Mouse (Mus musculus) urinary bladder, postnatal 36 days (tissue): ENCODE measurements around the gene Ssbp4.
"Not testable (repeated sequence)": the region's sequence is repeated elsewhere in the genome, so short reads cannot be mapped to it uniquely, and the experiment has no call there.

Experiments
- DNase-seq, 2 experiments: peaks; one replicate each; pipeline ENCODE4 v3.0.0; 2022; ENCODE audit warnings: low spot score in 2 of 2, mixed read lengths in 1 of 2

The Ssbp4 gene

GRCm38 (mm10) chr8:70587955-70588354 lies 20.7 kb downstream of the Ssbp4 start:
- not testable (repeated sequence) for DNase-seq

- peak in 1 of 2 experiments; percentile 66 for DNase-seq
Observed at GRCm38 (mm10) chr8:70585258-70585652, 23.4 kb downstream of the Ssbp4 start.

GRCm38 (mm10) chr8:70584606-70585257 lies 23.9 kb downstream of the Ssbp4 start:
- no peak for DNase-seq

- peak in 1 of 2 experiments; percentile 77 for DNase-seq
Observed at GRCm38 (mm10) chr8:70583476-70584387, 24.9 kb downstream of the Ssbp4 start.

- no peak for DNase-seq
Observed at GRCm38 (mm10) chr8:70577207-70577606, 31.5 kb downstream of the Ssbp4 start.

GRCm38 (mm10) chr8:70574915-70575314 lies 33.8 kb downstream of the Ssbp4 start:
- DNase-seq: no peak

- no peak for DNase-seq
Observed at GRCm38 (mm10) chr8:70574302-70574701, 34.4 kb downstream of the Ssbp4 start.

GRCm38 (mm10) chr8:70570990-70571389 lies 37.7 kb downstream of the Ssbp4 start:
- DNase-seq: no peak

- DNase-seq: no peak
Observed at GRCm38 (mm10) chr8:70570360-70570759, 38.3 kb downstream of the Ssbp4 start.

GRCm38 (mm10) chr8:70565561-70565960 lies 43.1 kb downstream of the Ssbp4 start:
- DNase-seq: no peak

- no peak for DNase-seq
Observed at GRCm38 (mm10) chr8:70564696-70565235, 43.9 kb downstream of the Ssbp4 start.

GRCm38 (mm10) chr8:70563763-70564387 lies 44.8 kb downstream of the Ssbp4 start:
- no peak for DNase-seq

GRCm38 (mm10) chr8:70562802-70563201 lies 45.9 kb downstream of the Ssbp4 start:
- DNase-seq: peak in 1 of 2 experiments; percentile 57

- peak; percentile 53 to 79 for DNase-seq
Observed at GRCm38 (mm10) chr8:70561809-70562535, 46.7 kb downstream of the Ssbp4 start.

GRCm38 (mm10) chr8:70561357-70561756 lies 47.3 kb downstream of the Ssbp4 start:
- no peak for DNase-seq

GRCm38 (mm10) chr8:70560564-70560963 lies 48.1 kb downstream of the Ssbp4 start:
- no peak for DNase-seq

- peak in 1 of 2 experiments; percentile 48 for DNase-seq
Observed at GRCm38 (mm10) chr8:70560096-70560495, 48.6 kb downstream of the Ssbp4 start.

- DNase-seq: no peak
Observed at GRCm38 (mm10) chr8:70558983-70559382, 49.7 kb downstream of the Ssbp4 start.

GRCm38 (mm10) chr8:70558334-70558733 lies 50.3 kb downstream of the Ssbp4 start:
- DNase-seq: no peak

GRCm38 (mm10) chr8:70555079-70555747 lies 53.5 kb downstream of the Ssbp4 start:
- no peak for DNase-seq

- peak in 1 of 2 experiments; percentile 64 for DNase-seq
Observed at GRCm38 (mm10) chr8:70553740-70554139, 54.9 kb downstream of the Ssbp4 start.
